Mouse (Mus musculus) splenic B cell, adult 2 months (primary cell): ENCODE data around the gene Naa60.

Source experiments
- DNase-seq: peaks from one replicate; pipeline ENCODE4 v3.0.0-alpha.2; 2011; ENCODE audit warnings: low read depth, low spot score
- H3K27me3 ChIP-seq: 2 replicates; pipeline ENCODE4 v1.6.1; 2012; ENCODE audit warnings: mild to moderate bottlenecking, low read length, moderate library complexity, mixed read lengths; ENCODE audit not compliant: control insufficient read depth, poor library complexity, insufficient read depth, severe bottlenecking
- H3K36me3 ChIP-seq: 2 replicates; pipeline ENCODE4 v1.6.1; 2012; ENCODE audit warnings: mild to moderate bottlenecking, low read length, moderate library complexity, mixed read lengths; ENCODE audit not compliant: control insufficient read depth, poor library complexity, insufficient read depth, severe bottlenecking

Naa60 gene

DNA sequence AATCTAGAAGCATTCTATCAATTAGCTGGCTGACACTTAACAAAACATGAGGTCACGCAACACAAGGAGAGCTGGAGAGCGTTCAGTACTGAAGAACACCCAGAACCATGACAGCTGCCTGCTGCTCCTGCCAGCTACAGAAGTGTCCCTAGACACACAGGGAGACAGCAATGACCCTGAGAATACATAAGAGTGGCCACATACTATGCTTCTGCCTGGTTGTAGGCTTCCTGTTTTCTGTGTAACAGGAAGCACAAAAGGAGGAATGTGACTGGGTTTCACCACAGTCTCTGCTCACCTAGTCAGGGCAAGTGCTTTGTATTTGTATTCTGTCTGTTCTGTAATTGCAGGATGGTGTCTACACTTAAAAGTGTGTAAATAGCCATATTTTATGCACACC is 48.6 kb downstream of the Naa60 start:
- Histone ChIP-seq H3K36me3 (peaks cover 20% of the 10 kb centered on the region), H3K27me3 (no peaks in the 10 kb centered on the region)
- no peak for DNase-seq

DNA sequence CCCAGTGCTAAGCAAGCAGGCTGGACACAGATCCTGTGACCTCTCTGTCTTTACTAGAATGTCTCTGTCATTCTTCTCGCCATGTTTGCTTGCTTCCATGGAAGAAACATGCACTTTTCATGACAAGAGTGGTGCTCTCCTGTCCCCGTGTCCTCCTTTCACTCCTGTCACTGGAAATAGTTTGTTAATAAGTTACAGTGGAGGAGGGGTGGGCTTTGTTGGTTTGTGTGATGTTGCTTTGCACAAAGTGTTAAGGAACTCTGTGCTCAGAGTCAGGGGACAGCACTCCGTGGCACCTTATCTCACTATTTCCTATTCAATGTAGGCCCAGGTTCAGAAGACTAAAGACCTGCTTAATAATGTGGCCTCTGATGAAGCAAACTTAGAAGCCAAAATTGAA is 51.3 kb downstream of the Naa60 start:
- Histone ChIP-seq H3K27me3 (no peaks in the 10 kb centered on the region), H3K36me3 (peaks cover 20% of the 10 kb centered on the region)
- DNase-seq, result no peak

DNA sequence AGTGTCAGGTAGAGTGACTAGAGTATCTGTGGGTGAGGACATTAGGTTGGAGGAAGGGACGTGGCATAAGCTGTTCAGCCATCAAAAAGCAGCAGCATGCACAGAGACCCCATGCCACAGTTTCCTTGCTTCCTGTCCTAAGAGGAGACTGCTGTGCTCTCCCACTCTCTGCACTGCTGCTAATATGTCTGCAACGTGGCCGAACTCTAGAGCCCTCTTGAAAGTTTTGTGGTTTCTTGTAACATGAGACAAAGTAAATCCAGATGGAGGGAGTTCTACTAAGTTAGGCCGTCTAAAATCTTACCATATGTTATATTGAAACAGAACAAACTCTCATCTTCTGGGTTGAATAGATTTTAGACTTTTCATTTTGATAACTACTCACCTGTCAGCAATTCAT is 51.8 kb downstream of the Naa60 start:
- Histone ChIP-seq H3K36me3 (peaks cover 19% of the 10 kb centered on the region), H3K27me3 (no peaks in the 10 kb centered on the region)
- DNase-seq, result no peak

DNA sequence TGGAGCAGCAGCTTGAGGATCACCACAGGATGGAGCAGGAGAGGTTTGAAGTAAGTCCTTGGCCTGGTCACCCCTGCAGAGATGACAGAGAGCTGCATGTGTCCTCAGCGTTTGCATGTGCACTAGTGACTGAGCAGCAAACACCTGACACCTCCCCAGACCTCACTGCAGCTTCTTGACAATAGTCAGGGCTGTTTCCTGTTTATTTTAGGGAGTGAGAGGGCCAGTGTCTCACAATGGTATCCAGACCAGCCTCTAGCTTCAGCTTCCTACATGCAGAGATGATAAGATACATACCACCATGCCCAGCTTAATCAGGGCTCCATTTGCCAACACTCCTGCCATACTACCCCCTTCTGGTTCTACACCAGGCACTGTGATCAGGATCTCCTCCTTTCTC is 56.4 kb downstream of the Naa60 start:
- Histone ChIP-seq H3K27me3 (no peaks in the 10 kb centered on the region; the same call in 1 of the 2 replicates), H3K36me3 (peaks cover 15% of the 10 kb centered on the region)
- DNase-seq, result no peak

DNA sequence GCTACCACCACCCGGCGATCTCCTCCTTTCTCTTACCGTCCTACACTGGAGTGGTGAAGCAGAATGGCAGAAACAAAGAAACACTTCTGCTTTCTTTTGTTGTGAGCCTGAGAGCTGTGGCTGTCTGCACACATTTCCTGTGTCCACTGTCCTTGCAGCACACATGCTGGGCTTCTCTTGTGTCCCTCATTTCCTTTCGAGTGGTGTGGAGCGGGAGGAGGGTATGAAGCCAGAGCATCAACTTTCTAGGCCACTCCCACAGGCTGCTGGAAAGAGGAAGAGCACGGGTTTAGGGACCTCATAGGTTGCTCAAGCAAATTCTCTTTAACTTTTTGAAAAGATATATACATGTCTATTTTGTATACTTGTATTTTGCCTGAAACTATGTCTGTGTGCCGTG is 57.0 kb downstream of the Naa60 start:
- Histone ChIP-seq H3K36me3 (peaks cover 12% of the 10 kb centered on the region), H3K27me3 (no peaks in the 10 kb centered on the region; the same call in 1 of the 2 replicates)
- DNase-seq, result no peak

DNA sequence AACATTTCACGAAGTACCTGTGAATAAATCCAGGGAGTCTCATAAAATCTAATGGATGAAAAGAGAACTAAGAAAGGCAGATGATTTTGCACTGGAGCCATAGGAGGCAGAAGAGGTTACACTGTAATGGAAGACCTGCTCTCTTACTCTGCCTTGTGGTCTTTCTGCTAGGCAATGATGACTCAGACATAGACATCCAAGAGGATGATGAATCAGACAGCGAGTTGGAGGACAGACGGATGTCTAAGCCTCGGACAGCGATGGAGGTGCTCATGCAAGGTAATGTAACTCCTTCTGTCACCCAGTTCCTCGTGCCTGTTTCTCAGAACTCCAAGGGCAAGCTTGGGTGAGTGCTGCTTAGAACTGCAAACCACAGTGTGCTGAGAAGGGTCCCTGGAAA is 61.4 kb downstream of the Naa60 start:
- Histone ChIP-seq H3K27me3 (no peaks in the 10 kb centered on the region; the same call in 1 of the 2 replicates), H3K36me3 (peaks cover 5% of the 10 kb centered on the region)
- no peak for DNase-seq

DNA sequence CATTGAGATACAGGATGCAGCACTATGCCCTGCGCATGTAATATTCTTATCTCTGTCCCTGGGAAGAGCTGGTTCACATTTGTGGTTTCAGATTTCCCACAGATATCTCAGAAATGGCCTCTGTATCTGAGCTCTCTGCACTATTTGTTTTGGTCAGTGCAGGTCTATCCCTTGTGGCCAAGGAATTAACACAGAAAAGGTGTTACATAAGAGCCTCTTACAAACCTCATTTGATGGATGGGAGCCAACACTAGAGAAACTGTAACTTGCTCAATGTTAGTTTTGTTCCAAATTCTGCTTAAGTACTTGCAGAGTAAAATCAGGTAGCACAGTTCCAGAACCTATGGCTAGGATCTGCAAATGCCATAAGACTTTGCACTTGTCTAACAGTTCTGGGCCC is 61.9 kb downstream of the Naa60 start:
- no peak for DNase-seq
- H3K27me3 ChIP-seq, result no peaks in the 10 kb centered on the region; the same call in 1 of the 2 replicates
- H3K36me3 ChIP-seq, result peaks cover 7% of the 10 kb centered on the region

DNA sequence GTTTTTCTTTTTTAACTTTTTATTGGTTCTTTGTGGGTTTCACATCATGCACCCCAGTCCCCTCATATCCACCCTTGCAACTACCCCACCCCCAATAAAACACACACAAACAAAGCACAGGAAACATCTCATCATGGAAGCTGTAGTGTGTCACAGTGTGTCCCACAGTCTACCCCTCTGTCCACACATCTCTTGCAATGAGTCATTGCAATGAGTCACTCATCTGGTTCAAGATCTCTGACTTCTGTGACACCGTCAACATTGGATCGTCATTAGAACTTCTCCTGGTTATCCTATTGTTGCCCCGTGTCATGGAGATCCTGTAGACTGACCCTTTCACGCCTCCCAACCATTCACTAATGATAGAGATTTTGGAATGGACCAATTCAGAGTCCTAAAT is 62.5 kb downstream of the Naa60 start:
- DNase-seq, result no peak
- H3K36me3 ChIP-seq, result peaks cover 7% of the 10 kb centered on the region
- H3K27me3 ChIP-seq, result no peaks in the 10 kb centered on the region

DNA sequence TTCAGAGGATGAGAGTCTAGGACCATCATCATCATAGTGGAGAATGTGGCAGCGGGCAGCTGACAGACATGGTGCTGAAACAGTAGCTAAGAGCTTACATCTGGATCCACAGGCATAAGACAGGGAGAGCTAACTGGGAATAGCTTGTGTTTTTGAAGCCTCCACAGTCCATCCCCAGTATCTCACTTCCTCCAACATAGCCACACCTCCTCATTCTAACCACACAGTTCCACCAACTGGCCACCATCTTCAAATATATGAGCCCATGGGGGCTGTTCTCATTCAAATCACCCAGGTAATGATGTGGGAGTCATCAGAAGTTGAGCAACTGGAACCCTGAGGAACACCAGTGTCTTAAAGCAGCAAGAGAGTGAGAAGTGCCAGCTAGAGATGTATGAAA is 79.0 kb downstream of the Naa60 start:
- H3K27me3 ChIP-seq, result no peaks in the 10 kb centered on the region
- no peaks in the 10 kb centered on the region for H3K36me3 ChIP-seq
- DNase-seq, result no peak
